Mouse (Mus musculus) C2C12 (cell line): ENCODE data around the gene Fgr. TPM values are rescaled to one million over a fixed set of nuclear protein-coding genes. Genes with fewer than 3 reads are reported as not detected.

Experiments
- H3K27me3 ChIP-seq: one replicate; pipeline ENCODE4 v1.6.1; 2011; ENCODE audit not compliant: control insufficient read depth, insufficient read depth, insufficient read length
- H3K36me3 ChIP-seq: one replicate; pipeline ENCODE4 v1.6.1; 2011; ENCODE audit not compliant: control insufficient read depth, insufficient read depth
- H3K4me3 ChIP-seq: one replicate; pipeline ENCODE4 v1.5.1; 2011; ENCODE audit warnings: mild to moderate bottlenecking, control low read depth; ENCODE audit not compliant: poor library complexity, insufficient read depth, severe bottlenecking
- H3K79me2 ChIP-seq: one replicate; pipeline ENCODE4 v1.6.1; 2011; ENCODE audit not compliant: control insufficient read depth, insufficient read depth
- H3K79me3 ChIP-seq: one replicate; pipeline ENCODE4 v1.6.1; 2011; ENCODE audit warnings: low read depth, control low read depth
- H3ac ChIP-seq: one replicate; pipeline ENCODE3; 2011; ENCODE audit warnings: low read depth; ENCODE audit not compliant: control insufficient read depth, insufficient read length
- CEBPB ChIP-seq: IDR thresholded peaks from one replicate; pipeline ENCODE4 v1.6.1; 2011; ENCODE audit warnings: low read depth, mild to moderate bottlenecking, control low read depth, moderate library complexity
- CTCF ChIP-seq: IDR thresholded peaks from one replicate; pipeline ENCODE4 v1.5.1; 2011; ENCODE audit not compliant: control insufficient read depth, insufficient read depth, insufficient read length
- FOSL1 ChIP-seq: IDR thresholded peaks from one replicate; pipeline ENCODE4 v1.8.0; 2011; ENCODE audit warnings: mild to moderate bottlenecking, low read length; ENCODE audit not compliant: poor library complexity, insufficient read depth, severe bottlenecking
- MAX ChIP-seq: IDR thresholded peaks from one replicate; pipeline ENCODE4 v1.6.1; 2011; ENCODE audit warnings: mild to moderate bottlenecking, control low read depth
- MYOD1 ChIP-seq: IDR thresholded peaks from one replicate; pipeline ENCODE4 v1.6.1; 2011; ENCODE audit warnings: low read depth; ENCODE audit not compliant: control insufficient read depth, insufficient read length
- MYOG ChIP-seq: IDR thresholded peaks from one replicate; pipeline ENCODE4 v1.6.1; 2011; ENCODE audit not compliant: control insufficient read depth, insufficient read length; ENCODE audit errors: extremely low read depth
- USF1 ChIP-seq: IDR thresholded peaks from one replicate; pipeline ENCODE4 v1.6.1; 2011; ENCODE audit warnings: low read depth, mild to moderate bottlenecking, control low read depth, moderate library complexity
- polyA plus RNA-seq: library from polyadenylated mRNA; unstranded; fragments of >200 nt; fragmentation: generic; extraction: Trizol; gene quantifications from one replicate; pipeline ENCODE4 v1.2.1, GENCODE M21; 2012; ENCODE audit warnings: missing spikeins

The Fgr gene
- polyA plus RNA-seq, 1 experiment, result 0.01 TPM

- H3K79me2 ChIP-seq, result no peaks in the 10 kb centered on the region
- peaks cover 9% of the 10 kb centered on the region for H3K27me3 ChIP-seq
- TF ChIP-seq USF1, result no peak
- TF ChIP-seq CTCF, result no peak
- no peak for TF ChIP-seq MYOG
- TF ChIP-seq FOSL1, result no peak
- TF ChIP-seq MYOD1, result no peak
- TF ChIP-seq MAX, result no peak
- no peak for TF ChIP-seq CEBPB
- no peak overlapping the region for H3ac ChIP-seq
- H3K79me3 ChIP-seq, result no peaks in the 10 kb centered on the region
- no peaks in the 10 kb centered on the region for H3K36me3 ChIP-seq
- no peak overlapping the region for H3K4me3 ChIP-seq
These were observed 14.9 kb upstream of the Fgr start for GRCm38 (mm10) chr4:132958741-132959678.

- no peak overlapping the region for H3K4me3 ChIP-seq
- H3K27me3 ChIP-seq, result peaks cover 12% of the 10 kb centered on the region
- H3K36me3 ChIP-seq, result no peaks in the 10 kb centered on the region
- H3ac ChIP-seq, result no peak overlapping the region
- H3K79me3 ChIP-seq, result no peaks in the 10 kb centered on the region
- H3K79me2 ChIP-seq, result no peaks in the 10 kb centered on the region
- TF ChIP-seq USF1, result no peak
- no peak for TF ChIP-seq MYOD1
- no peak for TF ChIP-seq CTCF
- TF ChIP-seq FOSL1, result no peak
- TF ChIP-seq MYOG, result no peak
- TF ChIP-seq CEBPB, result no peak
- TF ChIP-seq MAX, result no peak
These were observed 14.2 kb upstream of the Fgr start for GRCm38 (mm10) chr4:132959679-132960045.

GRCm38 (mm10) chr4:132960313-132960712, 13.6 kb upstream of the Fgr start:
- Histone ChIP-seq H3K27me3 (peaks cover 12% of the 10 kb centered on the region), H3K36me3 (no peaks in the 10 kb centered on the region), H3K79me3 (no peaks in the 10 kb centered on the region), H3K79me2 (no peaks in the 10 kb centered on the region), H3K4me3 (no peak overlapping the region), H3ac (no peak overlapping the region)
- no peak for TF ChIP-seq MAX

- no peaks in the 10 kb centered on the region for H3K79me3 ChIP-seq
- peaks cover 12% of the 10 kb centered on the region for H3K27me3 ChIP-seq
- H3K79me2 ChIP-seq, result no peaks in the 10 kb centered on the region
- no peak overlapping the region for H3ac ChIP-seq
- TF ChIP-seq CEBPB (no peak), FOSL1 (no peak), USF1 (no peak), CTCF (no peak), MAX (no peak), MYOD1 (no peak)
- H3K36me3 ChIP-seq, result no peaks in the 10 kb centered on the region
- H3K4me3 ChIP-seq, result no peak overlapping the region
These were observed 12.8 kb upstream of the Fgr start for GRCm38 (mm10) chr4:132960864-132961639.

- H3K4me3 ChIP-seq, result no peak overlapping the region
- H3ac ChIP-seq, result no peak overlapping the region
- TF ChIP-seq USF1 (no peak), CTCF (no peak), FOSL1 (no peak)
These were observed 12.0 kb upstream of the Fgr start for GRCm38 (mm10) chr4:132961866-132962265.

GRCm38 (mm10) chr4:132962628-132963027, 11.3 kb upstream of the Fgr start:
- no peak for TF ChIP-seq USF1
- TF ChIP-seq MYOG, result no peak
- TF ChIP-seq CEBPB, result no peak
- no peak for TF ChIP-seq FOSL1
- TF ChIP-seq MYOD1, result no peak
- no peak for TF ChIP-seq CTCF
- no peaks in the 10 kb centered on the region for H3K36me3 ChIP-seq
- peaks cover 12% of the 10 kb centered on the region for H3K27me3 ChIP-seq
- H3K79me3 ChIP-seq, result no peaks in the 10 kb centered on the region
- H3K79me2 ChIP-seq, result no peaks in the 10 kb centered on the region
- H3ac ChIP-seq, result no peak overlapping the region
- H3K4me3 ChIP-seq, result no peak overlapping the region

More at GRCm38 (mm10) chr4:132961866-132962265, 12.0 kb upstream of the Fgr start:
- H3K79me3 ChIP-seq, result no peaks in the 10 kb centered on the region
- H3K36me3 ChIP-seq, result no peaks in the 10 kb centered on the region
- peaks cover 12% of the 10 kb centered on the region for H3K27me3 ChIP-seq
- no peaks in the 10 kb centered on the region for H3K79me2 ChIP-seq
